Mouse (Mus musculus) right cerebral cortex, postnatal 10 days (tissue): ENCODE results near the gene Syt13.

Experiments
- DNase-seq, 2 experiments: peaks; one replicate each; pipeline ENCODE4 v3.0.0; 2021; ENCODE audit warnings: low spot score in 2 of 2

Gene Syt13

GRCm38 (mm10) chr2:92964345-92964744 lies 49.4 kb downstream of the Syt13 start:
- no peak for DNase-seq

- no peak for DNase-seq
Measured at GRCm38 (mm10) chr2:92966257-92966656, 51.4 kb downstream of the Syt13 start.

- DNase-seq: no peak
Measured at GRCm38 (mm10) chr2:92967032-92967838, 52.3 kb downstream of the Syt13 start.

GRCm38 (mm10) chr2:92967839-92968166 lies 52.9 kb downstream of the Syt13 start:
- no peak for DNase-seq

GRCm38 (mm10) chr2:92971069-92971468 lies 56.2 kb downstream of the Syt13 start:
- DNase-seq: no peak

GRCm38 (mm10) chr2:92971536-92971935 lies 56.6 kb downstream of the Syt13 start:
- DNase-seq: no peak

GRCm38 (mm10) chr2:92972071-92972470 lies 57.2 kb downstream of the Syt13 start:
- DNase-seq: no peak

GRCm38 (mm10) chr2:92973646-92974045 lies 58.7 kb downstream of the Syt13 start:
- no peak for DNase-seq

GRCm38 (mm10) chr2:92975031-92975790 lies 60.3 kb downstream of the Syt13 start:
- DNase-seq: no peak

- DNase-seq: no peak
Measured at GRCm38 (mm10) chr2:92980165-92980564, 65.3 kb downstream of the Syt13 start.

- DNase-seq: no peak
Measured at GRCm38 (mm10) chr2:92982591-92983272, 67.8 kb downstream of the Syt13 start.

GRCm38 (mm10) chr2:92983273-92983620 lies 68.3 kb downstream of the Syt13 start:
- DNase-seq: no peak

GRCm38 (mm10) chr2:92984321-92985108 lies 69.6 kb downstream of the Syt13 start:
- no peak for DNase-seq

DNA sequence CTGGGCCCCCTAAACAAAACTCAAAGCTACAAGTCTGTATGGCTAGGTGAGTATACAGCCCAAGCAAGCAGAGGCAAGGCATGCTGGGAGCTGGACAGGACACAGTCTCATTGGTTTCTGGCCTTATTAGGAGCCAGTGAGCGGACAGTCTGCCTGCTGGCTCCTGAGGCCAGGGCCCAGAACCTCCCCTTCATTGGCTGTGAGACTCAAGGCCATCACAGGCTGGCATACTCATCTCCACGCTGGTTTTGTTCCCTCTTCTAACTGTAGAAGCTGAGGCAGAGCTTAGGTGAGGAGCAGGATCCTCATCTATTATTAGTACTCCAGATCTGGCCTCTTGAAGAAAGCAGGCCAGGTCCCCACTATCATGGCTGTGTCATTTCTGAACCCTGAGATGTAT lies 70.3 kb downstream of the Syt13 start:
- no peak for DNase-seq

DNA sequence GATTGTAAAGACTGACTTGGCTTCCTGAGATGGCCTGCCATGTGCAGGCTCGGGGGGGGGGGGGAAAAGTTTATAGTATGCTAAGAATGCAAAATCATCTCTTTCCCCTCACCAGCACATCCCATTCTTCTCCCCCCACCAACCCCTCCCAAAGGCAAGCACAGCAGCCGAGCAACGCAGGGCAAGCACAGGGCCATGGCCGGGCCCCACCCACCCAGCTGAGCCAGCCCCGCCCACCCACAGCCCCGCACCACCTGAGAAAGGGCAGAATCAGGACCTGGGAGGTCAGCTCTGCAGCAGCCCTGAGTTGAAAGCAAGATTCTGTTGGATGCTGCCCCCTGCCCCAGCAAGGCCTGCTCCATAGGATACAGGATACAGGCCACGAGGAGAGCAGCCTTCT lies 70.7 kb downstream of the Syt13 start:
- DNase-seq: no peak

DNA sequence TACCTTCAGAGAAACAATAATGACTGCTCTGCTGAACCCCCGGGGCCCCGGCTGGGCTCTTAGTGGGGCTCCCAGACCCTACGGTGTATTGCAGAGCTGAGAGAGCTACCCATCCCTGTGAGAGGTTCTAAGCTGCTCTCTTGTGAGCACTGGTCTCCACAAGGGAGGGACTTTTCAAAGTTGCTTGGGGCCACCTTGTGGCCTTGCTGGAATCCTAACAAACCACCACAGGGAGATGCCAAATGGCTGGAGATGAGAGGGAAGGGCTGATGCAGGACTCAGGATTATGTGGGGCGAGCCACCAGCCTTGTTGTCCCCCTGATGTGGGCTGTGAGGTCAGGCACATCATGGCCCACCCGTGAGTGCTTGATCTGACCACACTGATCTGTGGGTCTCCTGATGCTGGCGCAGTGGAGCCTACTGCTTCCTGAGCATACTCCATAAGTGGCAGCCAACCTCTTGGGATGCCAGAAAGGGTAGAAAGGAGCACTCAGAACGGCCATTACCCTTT lies 72.3 kb downstream of the Syt13 start:
- DNase-seq: no peak

DNA sequence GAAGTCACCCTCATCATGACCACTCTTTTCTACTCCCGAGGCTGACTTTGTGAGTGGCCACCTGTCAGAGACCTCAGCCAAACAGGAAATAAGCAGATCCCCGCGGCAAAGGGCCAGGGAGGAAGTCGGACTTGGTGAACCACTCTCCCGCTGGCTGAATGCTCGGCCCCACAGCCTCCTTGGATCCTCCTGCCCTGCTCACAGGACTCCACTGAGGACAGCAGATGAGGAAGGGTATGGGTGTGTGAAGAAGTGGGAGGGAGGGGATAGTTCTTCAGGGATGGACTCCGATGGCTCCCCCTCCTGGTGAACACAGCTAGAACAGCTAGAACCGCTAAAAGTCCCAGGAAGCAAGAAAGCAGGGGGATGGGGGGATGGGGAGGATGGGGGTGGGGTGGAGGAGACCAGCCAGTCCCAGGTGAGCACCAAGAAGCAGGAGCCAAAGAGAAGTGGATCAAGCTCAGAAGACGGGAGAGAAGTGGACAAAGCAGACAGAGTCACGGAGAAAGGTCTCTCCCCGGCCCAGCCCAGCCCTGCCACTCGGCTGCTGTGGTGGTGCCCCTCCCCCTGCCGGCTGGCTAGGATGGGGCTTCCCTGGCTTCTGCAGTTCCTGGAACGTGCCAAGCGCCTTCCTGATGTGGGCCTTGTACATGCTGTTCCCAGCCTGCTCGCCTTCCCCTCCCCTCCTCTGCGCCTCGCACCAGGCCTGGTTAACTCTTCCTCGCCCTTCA lies 73.2 kb downstream of the Syt13 start:
- peak; percentile 77 to 83 for DNase-seq

DNA sequence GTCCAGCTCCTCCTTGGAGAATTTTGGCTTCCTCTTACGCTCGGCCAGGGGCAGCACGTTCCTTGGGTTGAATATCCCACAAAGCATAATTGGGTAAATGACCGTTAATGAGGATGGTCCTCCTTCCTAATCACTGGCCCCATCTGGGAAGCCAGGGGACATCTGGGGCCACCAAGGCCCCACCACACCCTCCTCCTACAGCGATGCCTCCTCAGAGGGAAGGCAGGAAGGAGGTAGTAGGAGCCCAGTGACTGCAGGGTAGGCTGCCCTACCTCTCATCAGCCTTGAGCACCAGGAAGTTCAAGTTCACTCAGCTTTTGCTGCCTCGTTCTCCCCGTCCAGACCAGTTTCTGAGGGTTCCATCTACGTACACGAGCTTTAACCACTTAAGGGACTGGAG lies 74.7 kb downstream of the Syt13 start:
- no peak for DNase-seq

DNA sequence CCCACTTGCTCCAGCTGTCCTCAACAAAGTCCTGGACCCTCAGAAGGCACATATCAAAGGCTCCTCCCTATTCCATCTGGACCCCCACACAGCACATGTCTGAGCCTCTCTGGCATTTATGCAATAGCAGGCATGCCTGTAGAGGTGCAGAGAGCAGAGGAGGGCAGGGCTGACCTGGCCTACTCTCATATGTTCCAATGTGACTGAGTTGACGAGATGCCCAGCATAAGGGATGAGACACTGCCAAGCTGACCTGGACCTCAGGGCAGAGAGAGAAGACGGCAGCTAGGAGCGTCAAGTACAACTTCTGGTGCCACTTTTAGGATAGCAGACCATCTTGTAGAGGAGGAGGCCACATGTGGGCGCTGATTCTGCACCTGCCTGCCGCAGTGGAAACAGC lies 77.1 kb downstream of the Syt13 start:
- DNase-seq: no peak

DNA sequence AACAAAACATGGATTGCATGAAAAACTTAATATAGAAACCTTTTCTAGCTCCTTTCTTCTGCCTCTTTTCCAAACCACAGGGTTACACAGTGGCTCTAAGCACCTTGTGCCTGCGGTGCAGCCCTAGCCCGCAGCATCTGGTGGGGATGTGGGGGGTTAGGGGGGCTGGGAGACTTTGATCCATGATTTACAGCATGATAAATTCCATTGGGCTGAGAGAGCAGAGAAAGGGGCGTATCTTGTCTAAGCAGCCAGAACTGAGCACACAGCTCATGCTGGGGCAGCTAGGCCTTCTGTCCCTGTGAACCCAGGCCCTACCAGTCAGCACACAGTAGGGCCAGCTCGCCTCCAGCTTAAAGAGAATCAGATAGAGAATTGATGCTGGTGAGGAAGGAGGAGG lies 90.1 kb downstream of the Syt13 start:
- no peak for DNase-seq
